Mouse (Mus musculus): ENCODE results near the gene Rad23a.

The Rad23a gene

DNA sequence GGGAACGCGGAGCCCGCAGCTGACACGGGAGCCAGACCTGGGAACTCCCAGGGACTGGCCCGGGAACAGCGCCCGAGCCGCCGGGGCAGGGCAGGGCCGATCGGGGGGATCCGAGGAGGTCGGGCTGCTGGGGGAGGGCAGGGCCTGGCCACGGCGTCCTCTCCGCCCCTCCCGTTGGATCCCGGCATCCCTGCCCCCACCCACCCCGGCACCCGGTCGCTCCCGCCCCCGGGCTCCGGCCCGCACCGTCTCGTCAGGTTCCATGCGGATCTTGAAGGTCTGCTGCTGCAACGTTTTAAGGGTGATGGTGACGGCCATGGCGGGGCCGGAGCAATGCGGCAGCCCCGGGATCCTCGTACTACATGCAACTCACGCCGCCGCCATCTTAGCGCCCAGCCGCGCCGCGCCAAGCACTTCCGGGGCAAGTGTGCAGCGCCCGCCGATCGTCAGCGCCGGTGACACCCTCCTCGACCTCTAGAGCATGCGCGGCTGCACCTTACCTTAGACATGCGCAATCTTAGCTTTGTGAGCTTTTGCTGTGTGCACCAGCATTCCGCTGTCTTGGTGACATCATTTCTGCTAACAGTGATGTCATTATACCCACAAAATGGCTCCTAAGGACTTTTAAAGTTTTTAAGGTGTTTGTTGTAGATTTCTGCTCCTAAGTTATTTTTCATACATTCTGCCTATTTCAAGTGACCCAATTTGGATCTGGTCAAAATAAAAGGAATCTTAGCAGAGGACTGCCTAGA, at the start of gene Rad23a:
Gene Rad23a (minus strand): TSS at position 418 of the 752 bp plus-strand sequence.
- DNase-seq (ENCODE audit: inconsistent ontology term), result peak; percentile 93

- no peak for DNase-seq (ENCODE audit: inconsistent ontology term)
These were observed 48.7 kb upstream of the Rad23a start for GRCm38 (mm10) chr8:84889141-84889540.

- DNase-seq (ENCODE audit: inconsistent ontology term), result no peak
These were observed 47.8 kb upstream of the Rad23a start for GRCm38 (mm10) chr8:84888280-84888679.

GRCm38 (mm10) chr8:84884728-84885127, 44.3 kb upstream of the Rad23a start:
- no peak for DNase-seq (ENCODE audit: inconsistent ontology term)

DNA sequence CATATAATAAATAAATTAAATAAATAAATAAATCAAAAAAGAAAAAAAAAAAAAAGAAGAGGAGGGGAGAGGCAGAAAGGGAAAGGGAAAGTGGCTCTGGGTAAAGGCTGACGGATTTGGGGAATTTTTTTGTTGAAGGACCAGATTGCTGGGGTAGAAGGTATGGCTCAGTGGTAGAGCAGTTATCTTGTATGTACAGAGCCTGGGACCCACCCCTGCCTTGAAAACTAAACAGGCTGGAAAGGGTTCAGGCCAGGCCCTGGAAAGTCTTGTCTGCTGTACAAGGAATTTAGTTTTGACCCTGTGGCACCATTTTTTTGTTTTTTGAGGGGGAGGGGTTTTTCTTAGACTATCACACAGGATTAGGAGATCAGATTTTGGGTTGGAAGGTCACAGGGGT, 38.5 kb upstream of the Rad23a start:
- no peak for DNase-seq (ENCODE audit: inconsistent ontology term)

DNA sequence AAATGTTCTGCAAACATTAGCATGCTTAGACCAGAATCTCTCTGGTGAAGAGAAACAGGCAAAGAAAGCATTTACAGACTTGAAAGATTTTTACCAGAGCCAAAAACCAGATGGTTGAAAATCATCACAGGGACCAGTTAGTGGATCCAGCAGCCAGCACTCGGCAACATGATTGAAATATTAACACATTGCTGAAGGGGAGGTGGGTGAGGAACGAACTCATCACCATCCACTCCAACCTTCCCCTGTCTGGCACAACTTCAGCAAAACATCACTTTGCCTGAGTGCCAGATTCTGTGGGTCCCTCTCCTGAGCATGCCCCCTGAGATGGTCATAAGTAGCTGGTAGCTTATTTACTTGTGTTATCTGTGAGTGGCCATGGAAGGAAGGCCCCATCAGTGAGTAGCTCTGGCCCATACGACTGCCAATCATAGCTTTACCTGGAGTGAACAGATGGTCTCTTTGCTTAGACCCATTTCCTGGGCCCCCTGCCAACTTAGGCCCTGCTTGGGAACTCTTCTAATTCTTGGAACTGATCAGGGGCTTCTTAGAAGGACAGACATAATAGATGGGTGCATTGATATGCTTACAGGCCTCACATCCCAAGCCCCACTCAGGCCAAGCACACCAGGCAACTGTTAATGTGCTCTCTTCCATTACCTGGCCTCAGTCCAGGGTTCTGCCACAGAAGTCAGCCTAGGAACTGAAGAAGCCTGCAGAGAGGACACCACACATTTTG, 37.0 kb upstream of the Rad23a start:
- no peak for DNase-seq (ENCODE audit: inconsistent ontology term)

DNA sequence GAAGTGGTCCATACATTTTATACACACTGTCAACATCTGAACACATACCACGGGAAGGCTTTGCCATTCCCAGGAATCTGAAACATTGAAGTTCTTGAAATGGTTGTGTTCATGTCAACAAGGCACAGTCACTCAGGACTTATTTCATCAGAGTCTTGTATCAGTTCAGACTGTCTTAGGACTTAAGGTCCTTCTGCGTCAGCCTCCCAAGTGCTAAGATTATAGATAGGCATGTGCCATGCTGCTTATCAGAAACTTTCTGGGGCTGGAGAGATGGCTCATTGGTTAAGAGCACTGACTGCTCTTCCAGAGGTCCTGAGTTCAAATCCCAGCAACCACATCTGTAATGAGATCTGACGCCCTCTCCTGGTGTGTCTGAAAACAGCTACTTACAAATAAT, 33.9 kb upstream of the Rad23a start:
- no peak for DNase-seq (ENCODE audit: inconsistent ontology term)

GRCm38 (mm10) chr8:84873016-84873415, 32.6 kb upstream of the Rad23a start:
- no peak for DNase-seq (ENCODE audit: inconsistent ontology term)

- peak; percentile 10 for DNase-seq (ENCODE audit: inconsistent ontology term)
These were observed 32.0 kb upstream of the Rad23a start for GRCm38 (mm10) chr8:84872309-84872965.

DNA sequence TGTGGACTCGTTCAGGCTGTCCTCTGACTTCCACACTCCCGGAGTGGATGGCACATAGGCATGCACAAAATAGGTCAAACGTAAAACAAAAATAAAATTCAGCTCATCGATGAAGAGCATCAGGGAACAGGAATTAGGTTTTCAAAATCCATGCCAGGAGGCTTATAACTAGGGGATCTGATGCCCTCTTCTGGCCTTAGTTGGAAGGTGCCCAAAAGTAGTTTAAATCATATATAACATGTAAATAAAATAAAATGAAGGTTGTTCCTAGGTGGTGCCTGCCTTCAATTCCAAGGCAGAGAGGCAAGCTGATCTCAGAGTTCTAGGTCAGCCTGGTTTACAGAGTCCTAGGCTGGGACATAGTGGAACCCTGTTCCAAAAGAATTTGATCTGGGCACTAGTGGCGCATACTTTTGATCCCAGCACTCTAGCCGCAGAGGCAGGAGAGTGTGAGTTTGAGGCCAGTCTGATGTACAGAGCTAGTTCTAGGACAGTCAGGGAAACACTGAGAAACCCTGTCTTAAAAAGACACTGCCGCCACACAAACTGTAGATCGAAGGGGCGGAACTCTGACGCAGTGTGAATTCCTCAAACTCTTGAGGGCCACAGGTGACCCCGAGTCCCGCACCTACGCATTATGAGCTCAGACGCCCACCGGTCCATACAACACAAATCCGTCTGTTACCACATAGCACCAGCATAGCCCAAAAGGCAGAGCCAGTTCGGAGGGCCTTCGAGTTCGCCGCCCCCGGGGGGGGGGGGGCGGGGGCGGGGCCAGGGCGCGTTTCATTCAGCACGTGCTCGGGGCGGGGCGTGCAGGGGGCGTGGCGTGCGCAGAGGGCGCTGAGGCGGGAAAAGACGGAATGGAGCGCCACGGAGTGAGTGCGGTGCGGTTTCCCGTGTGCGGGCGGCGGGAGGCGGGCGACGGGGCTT, 31.2 kb upstream of the Rad23a start, which contains the start of gene Syce2:
Gene Syce2 (plus strand): TSS at position 736 of the 933 bp plus-strand sequence.
- peak; percentile 66 for DNase-seq (ENCODE audit: inconsistent ontology term)

- DNase-seq (ENCODE audit: inconsistent ontology term), result peak; percentile 86
These were observed 16.5 kb upstream of the Rad23a start, which contains the start of gene Farsa for GRCm38 (mm10) chr8:84856864-84857441. Gene Farsa (plus strand): TSS chr8:84856989.

GRCm38 (mm10) chr8:84856434-84856833, 16.0 kb upstream of the Rad23a start:
- DNase-seq (ENCODE audit: inconsistent ontology term), result no peak

- DNase-seq (ENCODE audit: inconsistent ontology term), result no peak
These were observed 7.4 kb upstream of the Rad23a start for GRCm38 (mm10) chr8:84847684-84848435.

DNA sequence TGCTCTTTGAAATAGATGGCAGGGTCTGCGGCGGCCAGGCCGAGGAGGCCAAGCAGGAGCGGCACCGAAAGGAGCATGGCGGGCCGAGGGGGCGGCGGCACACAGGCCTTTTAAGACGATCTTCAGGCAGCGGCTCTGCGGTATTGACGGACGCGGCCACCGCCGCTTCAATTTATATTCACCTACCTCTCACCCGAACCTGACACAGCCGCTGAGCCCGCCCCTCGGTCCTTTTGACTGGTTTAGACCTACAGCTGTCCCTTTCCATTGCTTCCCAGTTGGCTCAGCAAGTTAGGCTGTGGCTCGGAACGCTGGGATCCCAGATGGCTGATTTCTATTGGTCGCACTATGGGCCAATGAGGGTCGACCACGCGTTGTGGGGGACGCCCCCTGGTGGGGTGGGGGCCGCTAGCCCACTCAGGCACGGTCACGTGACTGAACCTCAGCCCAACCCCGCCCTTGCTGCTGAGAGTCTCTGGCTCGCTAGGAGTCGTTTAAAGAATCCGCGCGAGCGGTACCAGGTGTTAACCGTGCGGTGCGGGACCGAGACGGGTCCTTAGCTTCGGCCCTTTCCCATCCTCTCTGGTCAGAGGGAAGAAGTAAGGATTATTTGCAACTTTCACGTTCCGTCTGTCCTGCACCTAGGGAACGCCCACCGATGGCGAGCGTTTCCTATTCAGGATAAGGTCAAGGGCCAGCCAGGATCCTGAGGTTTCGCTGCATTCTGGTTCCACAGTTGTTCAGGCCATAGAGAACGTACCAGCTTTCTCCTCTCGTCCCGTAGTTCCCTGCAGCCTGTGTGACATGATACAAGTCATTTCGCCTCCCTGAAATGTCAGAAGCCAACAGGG, 6.5 kb upstream of the Rad23a start, which contains the start of gene Calr:
Gene Calr (minus strand): TSS at position 213 of the 851 bp plus-strand sequence.
- peak; percentile 99 for DNase-seq (ENCODE audit: inconsistent ontology term)

DNA sequence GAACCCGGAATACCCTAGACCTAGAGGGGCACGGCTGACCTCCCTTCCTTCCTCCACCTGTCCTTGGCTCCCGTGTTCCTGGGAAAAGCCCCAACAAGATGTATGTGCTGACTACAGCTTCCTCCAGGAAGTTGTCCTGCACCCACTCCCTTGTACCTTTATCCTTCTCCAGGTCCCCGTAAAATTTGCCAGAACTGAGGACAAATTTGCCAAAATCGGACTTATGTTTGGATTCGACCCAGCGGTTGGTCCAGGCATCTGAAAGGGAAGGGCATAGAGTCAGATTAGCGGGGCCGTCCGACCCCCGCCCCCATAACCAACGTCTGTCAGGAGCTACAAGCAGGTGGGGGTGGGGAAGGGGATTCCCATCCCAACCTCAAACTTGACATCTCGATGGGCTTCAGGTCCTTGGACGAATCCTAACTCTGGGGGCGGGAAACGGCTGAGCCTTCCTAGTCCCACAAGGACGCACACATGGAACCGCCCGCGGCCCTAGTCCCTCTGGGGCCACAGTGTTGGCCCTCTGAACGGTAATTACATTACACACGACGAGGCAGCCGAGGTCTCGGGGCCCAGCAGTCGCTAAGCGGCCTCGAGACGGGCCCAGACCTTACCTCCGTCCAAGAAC, 5.7 kb upstream of the Rad23a start:
- no peak for DNase-seq (ENCODE audit: inconsistent ontology term)

GRCm38 (mm10) chr8:84845355-84846093, 5.1 kb upstream of the Rad23a start:
- peak; percentile 53 for DNase-seq (ENCODE audit: inconsistent ontology term)

DNA sequence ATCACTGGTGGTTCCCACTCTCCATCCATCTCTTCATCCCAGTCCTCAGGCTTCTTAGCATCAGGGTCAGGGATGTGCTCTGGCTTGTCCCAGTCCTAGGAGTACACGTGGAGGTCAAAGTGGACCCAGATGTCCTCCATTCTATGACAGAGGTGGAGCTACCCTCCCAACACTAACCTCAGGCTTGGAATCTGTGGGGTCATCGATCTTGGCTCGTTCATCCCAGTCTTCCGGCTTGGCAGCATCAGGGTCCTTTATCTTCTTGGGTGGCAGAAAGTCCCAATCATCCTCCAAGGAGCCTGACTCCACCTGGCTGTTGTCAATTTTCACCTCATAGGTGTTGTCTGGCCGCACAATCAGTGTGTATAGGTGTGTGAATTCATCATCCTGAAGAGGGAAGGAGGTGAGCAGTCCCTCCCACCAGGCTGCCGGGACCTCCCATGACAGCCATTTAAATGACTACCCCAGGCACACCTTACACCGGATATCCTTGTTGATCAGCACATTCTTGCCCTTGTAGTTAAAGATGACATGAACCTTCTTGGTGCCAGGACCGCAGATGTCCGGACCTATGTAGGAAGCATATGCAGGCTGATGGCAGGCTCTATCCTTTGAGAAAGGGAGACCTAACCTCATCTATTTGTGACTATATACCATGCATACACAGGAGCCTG, 4.1 kb upstream of the Rad23a start:
- DNase-seq (ENCODE audit: inconsistent ontology term), result no peak
